Mouse (Mus musculus) leukemia stem cell, adult 10-12 weeks (primary cell): ENCODE data around the gene Kctd19. TPM values are rescaled to one million over a fixed set of nuclear protein-coding genes. Genes with fewer than 3 reads are reported as not detected.

Experiments used
- polyA plus RNA-seq: library from polyadenylated mRNA; stranded (reverse); fragments of >175 nt; gene quantifications from 2 replicates; pipeline ENCODE4 v1.2.3, GENCODE M21; 2012; ENCODE audit warnings: low replicate concordance

Gene Kctd19
- polyA plus RNA-seq, result not detected in 2 replicates

GRCm38 (mm10) chr8:105413391-105413790 lies at the start of gene Kctd19, which contains the start of gene Lrrc36:
Gene Kctd19, minus strand, starts transcription at chr8:105413502.
Gene Lrrc36, plus strand, starts transcription at chr8:105413571.

GRCm38 (mm10) chr8:105373032-105373431 lies 40.3 kb downstream of the Kctd19 start, which contains the start of gene Plekhg4:
Gene Plekhg4, plus strand, starts transcription at chr8:105373274.

GRCm38 (mm10) chr8:105348450-105349095 lies 64.7 kb downstream of the Kctd19 start, which contains the start of gene Slc9a5:
Gene Slc9a5, plus strand, starts transcription at chr8:105348843.

GRCm38 (mm10) chr8:105347428-105348221 lies 65.7 kb downstream of the Kctd19 start, which contains the start of gene Fhod1:
Gene Fhod1, minus strand, starts transcription at chr8:105347953.

Other genes starting within 250 kb of the Kctd19 start
- gene Cbfb, start 242.8 kb downstream of the Kctd19 start, polyA plus RNA-seq, result 6.1 and 10.6 TPM in 2 replicates
- 4.3 and 5.7 TPM in 2 replicates for gene D230025D16Rik, start 188.4 kb downstream of the Kctd19 start, polyA plus RNA-seq
- gene B3gnt9, start 158.3 kb downstream of the Kctd19 start, polyA plus RNA-seq, result 9.6 and 20.1 TPM in 2 replicates
- gene Tradd, start 148.9 kb downstream of the Kctd19 start, polyA plus RNA-seq, result 23.2 and 23.7 TPM in 2 replicates
- gene Fbxl8, start 148.9 kb downstream of the Kctd19 start, polyA plus RNA-seq, result 9.4 and 9.9 TPM in 2 replicates
- gene Hsf4, start 143.7 kb downstream of the Kctd19 start, polyA plus RNA-seq, result 0.42 and 0.66 TPM in 2 replicates
- 0.16 and 0.17 TPM in 2 replicates for gene Nol3, start 137.4 kb downstream of the Kctd19 start, polyA plus RNA-seq
- 0.70 and 1.6 TPM in 2 replicates for gene 4931428F04Rik, start 123.6 kb downstream of the Kctd19 start, polyA plus RNA-seq
- 8.9 and 13.3 TPM in 2 replicates for gene Exoc3l, start 117.4 kb downstream of the Kctd19 start, polyA plus RNA-seq
- 112 and 208 TPM in 2 replicates for gene E2f4, start 115.8 kb downstream of the Kctd19 start, polyA plus RNA-seq
- 1.1 and 2.1 TPM in 2 replicates for gene Elmo3, start 107.9 kb downstream of the Kctd19 start, polyA plus RNA-seq
- 1.7 and 5.1 TPM in 2 replicates for gene Lrrc29, start 87.2 kb downstream of the Kctd19 start, polyA plus RNA-seq
- 33.2 and 55.2 TPM in 2 replicates for gene Tmem208, start 87.1 kb downstream of the Kctd19 start, polyA plus RNA-seq
- 12.1 and 15.3 TPM in 2 replicates for gene Fhod1, start 65.5 kb downstream of the Kctd19 start, polyA plus RNA-seq
- 1.3 and 1.5 TPM in 2 replicates for gene Slc9a5, start 64.7 kb downstream of the Kctd19 start, polyA plus RNA-seq
- gene Plekhg4, start 40.2 kb downstream of the Kctd19 start, polyA plus RNA-seq, result not detected in 2 replicates
- 0.57 and 0.61 TPM in 2 replicates for gene Lrrc36, start 69 bp upstream of the Kctd19 start, polyA plus RNA-seq
- gene Tppp3, start 58.0 kb upstream of the Kctd19 start, polyA plus RNA-seq, result 2.1 and 3.3 TPM in 2 replicates
- gene Zdhhc1, start 83.4 kb upstream of the Kctd19 start, polyA plus RNA-seq, result 5.9 and 9.0 TPM in 2 replicates
- not detected in 2 replicates for gene Hsd11b2, start 105.3 kb upstream of the Kctd19 start, polyA plus RNA-seq
- gene Atp6v0d1, start 152.5 kb upstream of the Kctd19 start, polyA plus RNA-seq, result 11.0 and 23.8 TPM in 2 replicates
- gene Ripor1, start 191.8 kb upstream of the Kctd19 start, polyA plus RNA-seq, result 14.4 and 23.5 TPM in 2 replicates
- gene Ctcf, start 223.1 kb upstream of the Kctd19 start, polyA plus RNA-seq, result 145 and 319 TPM in 2 replicates
- not detected in 2 replicates for gene Agrp, start 223.9 kb upstream of the Kctd19 start, polyA plus RNA-seq